Mouse (Mus musculus): ENCODE measurements around the gene Larp1b.
"Not testable (repeated sequence)": the region's sequence is repeated elsewhere in the genome, so short reads cannot be mapped to it uniquely, and the experiment has no call there.

Gene Larp1b

GRCm38 (mm10) chr3:40949170-40949902, at the start of gene Larp1b:
Gene Larp1b (plus strand): TSS chr3:40949828.
- peak; percentile 98 to 99 for DNase-seq (ENCODE audit: low spot score in 2 of 2)

- not testable (repeated sequence) for DNase-seq (ENCODE audit: low spot score in 2 of 2)
Observed at GRCm38 (mm10) chr3:40902443-40902842, 47.2 kb upstream of the Larp1b start, which contains the start of gene 1700034I23Rik. Gene 1700034I23Rik (minus strand): TSS chr3:40902543.

- no peak for DNase-seq (ENCODE audit: low spot score in 2 of 2)
Observed at GRCm38 (mm10) chr3:40938189-40938588, 11.4 kb upstream of the Larp1b start.

- no peak for DNase-seq (ENCODE audit: low spot score in 2 of 2)
Observed at GRCm38 (mm10) chr3:40938592-40938991, 11.0 kb upstream of the Larp1b start.

GRCm38 (mm10) chr3:40939019-40939418, 10.6 kb upstream of the Larp1b start:
- DNase-seq (ENCODE audit: low spot score in 2 of 2) = no peak

- peak; percentile 45 to 57 for DNase-seq (ENCODE audit: low spot score in 2 of 2)
Observed at GRCm38 (mm10) chr3:40949903-40950600, 424 bp downstream of the Larp1b start.

GRCm38 (mm10) chr3:40950601-40951201, 1.1 kb downstream of the Larp1b start:
- peak; percentile 35 to 37 for DNase-seq (ENCODE audit: low spot score in 2 of 2)

GRCm38 (mm10) chr3:40951365-40951764, 1.7 kb downstream of the Larp1b start:
- no peak for DNase-seq (ENCODE audit: low spot score in 2 of 2)

GRCm38 (mm10) chr3:40952606-40953005, 3.0 kb downstream of the Larp1b start:
- no peak for DNase-seq (ENCODE audit: low spot score in 2 of 2)

GRCm38 (mm10) chr3:40954792-40955191, 5.2 kb downstream of the Larp1b start:
- no peak for DNase-seq (ENCODE audit: low spot score in 2 of 2)

- DNase-seq (ENCODE audit: low spot score in 2 of 2) = no peak
Observed at GRCm38 (mm10) chr3:40958831-40959230, 9.2 kb downstream of the Larp1b start.

GRCm38 (mm10) chr3:40980758-40981157, 31.1 kb downstream of the Larp1b start:
- no peak for DNase-seq (ENCODE audit: low spot score in 2 of 2)

GRCm38 (mm10) chr3:40987539-40987938, 37.9 kb downstream of the Larp1b start:
- no peak for DNase-seq (ENCODE audit: low spot score in 2 of 2)

GRCm38 (mm10) chr3:40988722-40989121, 39.1 kb downstream of the Larp1b start:
- no peak for DNase-seq (ENCODE audit: low spot score in 2 of 2)

GRCm38 (mm10) chr3:40991541-40991940, 41.9 kb downstream of the Larp1b start:
- DNase-seq (ENCODE audit: low spot score in 2 of 2) = no peak

GRCm38 (mm10) chr3:40995161-40995560, 45.5 kb downstream of the Larp1b start:
- DNase-seq (ENCODE audit: low spot score in 2 of 2) = no peak

- DNase-seq (ENCODE audit: low spot score in 2 of 2) = no peak
Observed at GRCm38 (mm10) chr3:41009315-41009714, 59.7 kb downstream of the Larp1b start.

- DNase-seq (ENCODE audit: low spot score in 2 of 2) = no peak
Observed at GRCm38 (mm10) chr3:41009990-41010389, 60.4 kb downstream of the Larp1b start.

GRCm38 (mm10) chr3:41010701-41011100, 61.1 kb downstream of the Larp1b start:
- no peak for DNase-seq (ENCODE audit: low spot score in 2 of 2)

GRCm38 (mm10) chr3:41012451-41012850, 62.8 kb downstream of the Larp1b start:
- no peak for DNase-seq (ENCODE audit: low spot score in 2 of 2)

- DNase-seq (ENCODE audit: low spot score in 2 of 2) = no peak
Observed at GRCm38 (mm10) chr3:41014946-41015345, 65.3 kb downstream of the Larp1b start.

GRCm38 (mm10) chr3:41018022-41018608, 68.5 kb downstream of the Larp1b start:
- DNase-seq (ENCODE audit: low spot score in 2 of 2) = no peak

All from right cerebral cortex, postnatal 10 days (tissue).